Mouse (Mus musculus) neural tube, embryonic 13.5 days (tissue): ENCODE measurements at regions not wholly inside any gene's neighbourhood (a gene's known extent, or its start where the extent isn't known, plus 50 kb on each side); places are given as distances from the start of the nearest gene placed in this dataset.

Experiments used
- ATAC-seq: fragments of 200-750 bp; cut with Nextera tagmentation; 2 replicates; pipeline ENCODE4 v1.8.0; 2017; ENCODE audit warnings: low read depth, mild to moderate bottlenecking, moderate TSS enrichment, moderate library complexity
- H3K27ac ChIP-seq: fragments of 300-500 bp; sonication (generic); replicated peaks from 2 replicates; pipeline ENCODE4 v1.5.1; 2015; ENCODE audit warnings: moderate library complexity, mild to moderate bottlenecking, inconsistent platforms
- H3K27me3 ChIP-seq: fragments of 300-500 bp; sonication (generic); 2 replicates; pipeline ENCODE4 v1.6.1; 2015; ENCODE audit warnings: mild to moderate bottlenecking, inconsistent platforms
- H3K36me3 ChIP-seq: fragments of 300-500 bp; sonication (generic); 2 replicates; pipeline ENCODE4 v1.6.1; 2015; ENCODE audit warnings: mild to moderate bottlenecking, inconsistent platforms
- H3K4me1 ChIP-seq: fragments of 300-500 bp; sonication (generic); replicated peaks from 2 replicates; pipeline ENCODE4 v1.6.1; 2015; ENCODE audit warnings: inconsistent platforms
- H3K4me2 ChIP-seq: fragments of 300-500 bp; sonication (generic); 2 replicates; pipeline ENCODE4 v1.6.1; 2015; ENCODE audit warnings: inconsistent platforms, mild to moderate bottlenecking, moderate library complexity
- H3K4me3 ChIP-seq: fragments of 300-500 bp; sonication (generic); 2 replicates; pipeline ENCODE4 v1.5.1; 2015; ENCODE audit warnings: mild to moderate bottlenecking, inconsistent platforms
- H3K9ac ChIP-seq: fragments of 300-500 bp; sonication (generic); 2 replicates; pipeline ENCODE4 v1.6.1; 2015; ENCODE audit warnings: moderate library complexity, mild to moderate bottlenecking, inconsistent platforms
- H3K9me3 ChIP-seq: fragments of 300-500 bp; sonication (generic); 2 replicates; pipeline ENCODE4 v1.6.1; 2016; ENCODE audit warnings: inconsistent platforms
- WGBS: fragments of 180-500 bp; shearing (Covaris S2); methylation state at CpG from one replicate; pipeline ENCODE4 v1.1.7; 2015; 5-methylcytosine and 5-hydroxymethylcytosine counted together

GRCm38 (mm10) chr6:78967641-78968040, 499.0 kb upstream of the Reg3g start:
- peak; percentile 79 for ATAC-seq
- Histone ChIP-seq H3K4me2 (no peak overlapping the region), H3K27ac (no peak overlapping the region), H3K36me3 (no peaks in the 10 kb centered on the region), H3K4me1 (no peaks in the 10 kb centered on the region), H3K9ac (no peak overlapping the region), H3K4me3 (no peak overlapping the region), H3K27me3 (no peaks in the 10 kb centered on the region), H3K9me3 (no peaks in the 10 kb centered on the region)
- WGBS: 62% methylated on average over 1 of the region's 1 CpGs
